Mouse (Mus musculus): ENCODE data around the gene Trub2. TPM values are rescaled to one million over a fixed set of nuclear protein-coding genes. Genes with fewer than 3 reads are reported as not detected.

Trub2 gene
- 80.3 and 102 TPM in 2 replicates for polyA plus RNA-seq (2012; rRNA removed; ENCODE audit: low replicate concordance)

DNA sequence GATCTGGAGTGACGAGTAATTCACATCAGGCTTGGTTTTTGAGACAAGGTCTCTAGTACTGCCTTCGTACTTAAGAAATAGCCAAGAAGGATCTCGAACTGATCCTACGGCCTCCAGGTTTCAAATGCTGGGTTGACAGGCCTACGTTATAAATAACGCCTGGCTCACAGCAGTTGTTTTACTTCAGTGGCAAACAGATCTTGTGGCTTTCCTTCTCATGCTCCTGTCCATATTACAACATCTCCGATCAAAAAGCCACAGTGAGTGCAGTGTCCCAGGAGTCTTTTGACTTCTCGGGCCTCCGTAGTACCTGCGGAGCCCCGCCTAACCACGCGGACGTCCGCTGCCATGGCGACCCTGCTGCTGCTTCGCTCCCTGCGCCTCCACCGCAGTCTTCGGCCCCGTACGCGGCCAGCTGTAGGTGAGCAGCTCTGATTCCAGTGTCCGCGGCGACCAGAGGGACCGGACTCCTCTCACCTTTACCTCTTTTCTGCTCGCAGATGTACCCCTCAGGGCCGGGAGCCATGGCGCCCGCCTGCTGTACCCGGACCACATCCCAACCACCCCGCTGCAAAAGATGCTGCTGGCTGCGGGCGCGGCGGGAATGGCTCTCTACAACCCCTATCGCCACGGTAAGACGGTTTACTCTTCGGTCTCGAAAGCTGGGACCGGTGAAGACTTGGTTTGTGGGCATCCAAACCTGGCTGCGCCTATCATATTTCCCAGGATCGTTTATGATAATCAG, at the start of gene Trub2:
Gene Trub2 (minus strand): TSS at position 566 of the 745 bp plus-strand sequence.

DNA sequence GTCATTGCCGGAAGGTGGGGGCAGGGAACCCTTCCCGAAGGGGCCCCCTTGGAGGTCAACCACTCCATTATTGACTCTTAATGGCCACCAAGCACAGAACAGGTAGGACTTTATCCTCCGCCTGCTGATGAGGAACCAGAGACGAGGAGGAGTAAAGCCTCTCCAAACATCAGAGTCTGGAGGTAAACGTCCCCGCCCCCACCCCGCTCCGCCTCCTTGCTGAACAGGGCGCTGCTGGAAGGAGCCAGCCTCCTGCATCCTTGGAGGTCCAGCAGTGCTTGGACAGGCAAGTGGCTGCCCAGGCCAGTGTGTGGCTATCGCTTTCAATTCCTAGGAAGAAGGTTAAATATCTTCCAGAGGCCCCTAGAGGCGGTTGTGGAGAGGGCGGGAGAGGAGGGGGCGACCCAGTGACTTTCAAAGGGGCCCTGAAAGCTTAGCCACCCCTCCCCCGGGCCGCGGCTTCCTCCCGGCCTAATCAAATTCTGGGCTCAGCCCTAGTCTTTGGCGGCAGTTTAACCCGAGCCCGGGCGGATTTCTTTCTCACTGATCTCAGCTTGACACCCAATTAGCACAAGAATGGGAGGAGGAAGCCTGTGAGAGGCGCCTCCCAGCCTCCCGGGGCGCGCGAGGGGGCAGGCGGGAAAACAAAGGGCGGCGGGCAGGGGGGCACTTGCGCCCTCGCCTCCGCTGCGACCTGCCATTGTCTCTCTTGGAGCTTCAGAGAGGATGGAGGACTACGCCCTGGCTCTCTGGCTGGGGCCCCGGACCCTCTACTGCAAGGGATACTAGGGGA, 31.9 kb upstream of the Trub2 start, which contains the start of gene Urm1:
Gene Urm1 (plus strand): TSS at position 51 of the 793 bp plus-strand sequence.

DNA sequence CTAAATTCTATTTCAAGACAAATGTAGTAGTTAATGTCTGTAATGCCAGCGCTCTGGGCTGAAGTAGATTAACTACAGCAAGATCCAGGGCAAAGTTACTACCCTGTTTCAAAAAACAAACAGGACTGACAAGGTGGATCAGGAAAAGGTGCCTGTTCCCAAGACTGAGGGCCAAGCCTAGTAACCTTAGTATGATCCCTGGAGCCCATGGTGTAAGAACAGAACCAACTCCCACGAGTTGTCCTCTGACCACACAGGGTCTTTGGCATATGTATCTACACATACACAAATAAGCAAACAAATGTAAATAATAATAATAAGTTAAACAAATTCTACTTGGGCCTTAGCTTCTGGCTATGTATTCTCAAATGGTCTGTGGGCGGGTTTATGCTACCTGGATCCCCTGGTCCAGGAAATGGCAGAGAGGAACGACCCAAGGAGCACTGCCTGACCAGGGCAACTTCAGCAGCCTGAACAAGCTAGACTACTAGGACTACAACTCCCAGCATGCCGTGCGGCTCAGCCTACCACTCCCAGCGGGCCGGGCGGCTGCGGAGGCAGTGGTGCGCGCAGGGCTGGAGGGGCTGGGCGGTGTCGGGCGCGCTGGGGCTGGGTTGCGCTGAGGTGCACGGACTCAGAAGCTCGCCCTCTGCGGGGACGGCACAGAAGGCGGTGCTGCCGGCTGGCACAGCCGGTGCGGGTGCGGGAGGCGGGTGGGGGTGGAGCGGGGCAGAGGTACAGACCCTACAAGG, 13.9 kb upstream of the Trub2 start, which contains the start of gene Slc27a4:
Gene Slc27a4 (plus strand): TSS at position 560 of the 752 bp plus-strand sequence.

DNA sequence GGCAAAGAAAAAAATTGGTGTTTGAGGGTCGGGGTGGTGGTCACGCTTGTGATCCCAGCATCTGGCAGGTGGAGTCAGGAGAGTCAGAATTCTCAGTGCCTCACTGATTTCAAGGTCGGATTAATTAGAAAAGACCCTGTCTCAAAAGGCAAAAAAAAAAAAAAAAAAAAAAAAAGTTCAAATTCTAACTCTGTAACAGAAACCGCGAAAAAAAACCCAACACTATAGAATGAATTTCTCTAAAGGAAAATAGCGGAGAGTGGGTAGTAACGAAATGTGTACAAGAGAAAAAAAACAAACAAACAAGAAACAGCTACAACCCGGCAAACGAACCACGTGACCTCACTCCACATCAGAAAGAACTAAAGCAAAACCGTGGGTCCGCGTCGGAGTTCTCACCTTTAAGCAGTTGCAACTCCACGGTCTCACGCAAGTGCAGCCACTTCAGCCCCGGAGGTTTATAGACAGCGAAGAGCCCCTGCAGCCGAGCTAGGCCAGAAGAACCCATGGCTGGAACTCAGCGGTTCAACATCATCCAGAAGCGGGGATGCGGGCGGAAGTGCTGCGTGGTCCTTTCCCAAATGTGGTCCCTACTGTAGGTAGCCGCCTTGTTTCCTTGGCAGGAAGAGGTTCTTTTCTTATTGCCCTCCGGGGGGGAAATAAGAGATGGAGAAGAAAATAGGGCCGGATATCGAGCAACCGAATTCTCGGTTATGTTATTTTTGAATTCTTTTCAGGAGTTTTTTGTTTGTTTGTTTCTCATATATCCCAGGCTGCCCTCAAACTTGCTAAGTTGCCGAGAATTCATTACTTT, 991 bp downstream of the Trub2 start, which contains the start of gene Coq4:
Gene Coq4 (plus strand): TSS at position 390 of the 814 bp plus-strand sequence.

DNA sequence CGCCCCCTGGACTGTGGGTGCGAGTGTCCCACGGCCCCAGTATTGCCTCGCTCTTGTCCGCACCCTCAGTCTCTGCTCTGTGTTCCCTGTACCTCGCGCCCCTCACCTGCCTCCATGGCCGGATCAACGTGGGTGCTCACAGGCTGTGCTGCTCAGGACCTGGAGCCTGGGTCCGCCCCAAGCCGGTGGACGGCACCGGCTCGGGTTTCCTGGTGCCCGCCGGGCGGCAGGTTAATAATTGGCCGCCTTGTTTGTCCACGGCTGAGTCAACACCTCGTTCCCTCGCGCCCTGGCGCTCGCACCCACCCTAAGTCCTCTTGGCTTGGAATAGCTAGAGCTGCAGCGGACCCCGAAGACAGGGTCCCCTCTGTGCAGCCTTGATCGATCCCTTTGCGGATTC, 36.8 kb downstream of the Trub2 start, which contains the start of gene Gm13420:
Gene Gm13420 (minus strand): TSS at position 189 of the 400 bp plus-strand sequence.

Other genes starting within 250 kb of the Trub2 start
- 75.0 and 85.4 TPM in 2 replicates for gene Rapgef1, start 168.8 kb downstream of the Trub2 start, polyA plus RNA-seq (2012; rRNA removed; ENCODE audit: low replicate concordance)
- gene Gm13420, start 36.8 kb downstream of the Trub2 start, polyA plus RNA-seq (2012; rRNA removed; ENCODE audit: low replicate concordance): 0.14 and 0.48 TPM in 2 replicates
- gene Gm13547, start 29.2 kb downstream of the Trub2 start, polyA plus RNA-seq (2012; rRNA removed; ENCODE audit: low replicate concordance): not detected in 2 replicates
- 28.0 and 112 TPM in 2 replicates for gene Coq4, start 1.0 kb downstream of the Trub2 start, polyA plus RNA-seq (2012; rRNA removed; ENCODE audit: low replicate concordance)
- 41.1 and 50.7 TPM in 2 replicates for gene Slc27a4, start 14.1 kb upstream of the Trub2 start, polyA plus RNA-seq (2012; rRNA removed; ENCODE audit: low replicate concordance)
- gene Urm1, start 31.6 kb upstream of the Trub2 start, polyA plus RNA-seq (2012; rRNA removed; ENCODE audit: low replicate concordance): 47.5 and 56.5 TPM in 2 replicates
- gene Cercam, start 80.7 kb upstream of the Trub2 start, polyA plus RNA-seq (2012; rRNA removed; ENCODE audit: low replicate concordance): 40.8 and 41.1 TPM in 2 replicates
- 29.8 and 54.7 TPM in 2 replicates for gene Odf2, start 100.7 kb upstream of the Trub2 start, polyA plus RNA-seq (2012; rRNA removed; ENCODE audit: low replicate concordance)
- gene Gle1, start 146.9 kb upstream of the Trub2 start, polyA plus RNA-seq (2012; rRNA removed; ENCODE audit: low replicate concordance): 31.3 TPM in 2 replicates
- 236 and 374 TPM in 2 replicates for gene Sptan1, start 177.1 kb upstream of the Trub2 start, polyA plus RNA-seq (2012; rRNA removed; ENCODE audit: low replicate concordance)

All from subcutaneous adipose tissue, adult 2 months (tissue).